ENCODE assay signal across 8 mouse cellular contexts in the genomic region with DNA sequence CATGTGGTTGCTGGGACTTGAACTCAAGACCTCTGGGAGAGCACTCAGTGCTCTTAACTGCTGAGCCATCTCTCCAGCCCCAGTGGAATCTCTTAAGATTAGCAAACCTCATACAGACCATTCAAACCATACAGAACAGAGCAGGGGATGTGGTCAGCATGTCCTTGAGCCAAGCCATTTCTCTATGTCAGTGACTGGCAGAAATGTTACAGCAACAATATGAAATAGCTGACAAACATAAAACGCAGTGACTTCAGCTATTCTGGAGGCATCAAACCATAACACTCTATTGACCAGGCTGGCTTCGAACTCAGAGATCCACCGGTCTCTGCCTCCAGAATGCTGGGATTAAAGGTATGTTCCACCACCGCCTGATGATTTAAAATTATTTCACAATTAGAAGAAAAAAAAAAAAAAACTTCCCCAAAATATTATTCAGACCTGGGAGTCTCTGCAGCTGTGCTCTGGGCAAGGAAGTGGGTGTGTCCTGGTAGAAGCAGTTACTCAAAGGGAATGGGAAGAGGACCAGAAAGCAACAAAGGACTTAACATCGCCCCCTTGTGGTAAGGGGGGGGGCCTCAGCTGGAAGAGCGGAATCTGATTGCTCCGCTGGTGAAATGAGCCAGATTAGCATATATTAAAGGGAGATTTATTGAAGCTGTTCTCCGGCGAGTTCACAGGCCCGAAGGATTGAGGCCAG. TPM values are rescaled to one million over a fixed set of nuclear protein-coding genes. Genes with fewer than 3 reads are reported as not detected.
DNase-seq lines count a peak whose midpoint lies in the region; ATAC-seq and TF ChIP-seq lines count a peak whose summit lies in the region.

No protein-coding gene starts in this region.

- peak overlapping the region; percentile 47 for H3K4me3 ChIP-seq in gastrocnemius, adult 2 months
- no peak overlapping the region for H3K4me3 ChIP-seq in hindbrain, embryonic 16.5 days (ENCODE audit: low read length)

- ATAC-seq in activated CD4-positive, CD25-positive, alpha-beta regulatory T cell, adult 4 months = peak; percentile 77
- ATAC-seq in common myeloid progenitor, adult 5-6 weeks (replicated peaks; ENCODE audit: low read depth, poor library complexity, severe bottlenecking) = peak; percentile 95
- ATAC-seq in hindbrain, embryonic 16.5 days = peak; percentile 82
- peak; percentile 92 for ATAC-seq in megakaryocyte, adult 5-6 weeks (ENCODE audit: poor library complexity, severe bottlenecking)

- H3K27ac ChIP-seq in gastrocnemius, adult 2 months = peak overlapping the region; percentile 40
- no peak overlapping the region for H3K27ac ChIP-seq in hindbrain, embryonic 16.5 days (ENCODE audit: low read depth, low read length)

- peak; percentile 83 for DNase-seq in gastrocnemius, adult 2 months
- peak; percentile 78 to 80 for DNase-seq in left cerebral cortex, adult 18-20 months (ENCODE audit: low spot score in 2 of 2)
- peak; percentile 80 to 82 for DNase-seq in right cerebral cortex, postnatal 10 days (ENCODE audit: low spot score in 2 of 2)
- DNase-seq in urinary bladder, postnatal 36 days (ENCODE audit: low spot score in 2 of 2) = peak; percentile 72 to 84

- no peaks in the 10 kb centered on the region for H3K27me3 ChIP-seq in hindbrain, embryonic 16.5 days (replicated peaks; ENCODE audit: control insufficient read depth, insufficient read depth, low read length)

- intact Hi-C loops in gastrocnemius, adult 2 months (cut with DNase I) = loop anchor here (1.0 kb wide), 1 partner anchor 34 kb away; no protein-coding TSS in a partner anchor

- no peaks in the 10 kb centered on the region for H3K4me1 ChIP-seq in hindbrain, embryonic 16.5 days (ENCODE audit: control insufficient read depth, insufficient read depth, low read depth, low read length)

- WGBS in hindbrain, embryonic 16.5 days = 29% methylated on average over 10 of the region's 10 CpGs

- H3K9ac ChIP-seq in hindbrain, embryonic 16.5 days (ENCODE audit: low read depth, low read length) = no peak overlapping the region

- TF ChIP-seq CTCF in gastrocnemius, adult 2 months (IDR thresholded peaks at IDR 0.05) = peak; percentile 92

- H3K4me2 ChIP-seq in hindbrain, embryonic 16.5 days (ENCODE audit: low read length) = no peak overlapping the region

- no peaks in the 10 kb centered on the region for H3K9me3 ChIP-seq in hindbrain, embryonic 16.5 days (ENCODE audit: control insufficient read depth, low read length)

- no peaks in the 10 kb centered on the region for H3K36me3 ChIP-seq in hindbrain, embryonic 16.5 days (ENCODE audit: control insufficient read depth, insufficient read depth, low read length)

RNA-seq across cellular contexts. Expression of gene Rab11fip5, which starts 5.9 kb away (rescaled TPM):
- polyA plus RNA-seq in activated CD4-positive, CD25-positive, alpha-beta regulatory T cell, adult 4 months (2017; shearing (Covaris generic)) = under 1 TPM; 0.15 to 0.29 TPM
- total RNA-seq in common myeloid progenitor, adult 5-6 weeks (2017) = 5.9 and 6.3 TPM in 2 replicates
- total RNA-seq in gastrocnemius, adult 2 months (2021) = 10 to 100 TPM; 24.2 to 28.2 TPM
- polyA plus RNA-seq in hindbrain, embryonic 16.5 days (2015; fragmentation: Nextera tagmentation; extraction: Ambion mirVana) = 24.3 and 28.6 TPM in 2 replicates
- total RNA-seq in left cerebral cortex, adult 18-20 months (2021) = 10 to 100 TPM; 81.7 to 82.1 TPM
- 5.2 and 6.9 TPM in 2 replicates for total RNA-seq in megakaryocyte, adult 5-6 weeks (2015)
- total RNA-seq in megakaryocyte, adult 5-6 weeks (2017) = 5.8 and 6.3 TPM in 2 replicates

RNA-seq across cellular contexts. Expression of gene Noto, which starts 43.3 kb away (rescaled TPM):
- not detected for polyA plus RNA-seq in activated CD4-positive, CD25-positive, alpha-beta regulatory T cell, adult 4 months (2017; shearing (Covaris generic))
- total RNA-seq in common myeloid progenitor, adult 5-6 weeks (2017) = not detected in 2 replicates
- not detected for total RNA-seq in gastrocnemius, adult 2 months (2021)
- polyA plus RNA-seq in hindbrain, embryonic 16.5 days (2015; fragmentation: Nextera tagmentation; extraction: Ambion mirVana) = not detected in 2 replicates
- total RNA-seq in left cerebral cortex, adult 18-20 months (2021) = not detected
- total RNA-seq in megakaryocyte, adult 5-6 weeks (2015) = not detected in 2 replicates
- not detected in 2 replicates for total RNA-seq in megakaryocyte, adult 5-6 weeks (2017)

RNA-seq across cellular contexts. Expression of gene Sfxn5, which starts 47.1 kb away (rescaled TPM):
- 1 to 10 TPM; 1.5 to 1.8 TPM for polyA plus RNA-seq in activated CD4-positive, CD25-positive, alpha-beta regulatory T cell, adult 4 months (2017; shearing (Covaris generic))
- total RNA-seq in common myeloid progenitor, adult 5-6 weeks (2017) = 2.0 and 3.2 TPM in 2 replicates
- 1 to 10 TPM; 5.9 to 7.3 TPM for total RNA-seq in gastrocnemius, adult 2 months (2021)
- polyA plus RNA-seq in hindbrain, embryonic 16.5 days (2015; fragmentation: Nextera tagmentation; extraction: Ambion mirVana) = 49.1 and 61.3 TPM in 2 replicates
- total RNA-seq in left cerebral cortex, adult 18-20 months (2021) = 100 to 1,000 TPM; 163 to 164 TPM
- 6.5 and 8.4 TPM in 2 replicates for total RNA-seq in megakaryocyte, adult 5-6 weeks (2015)
- total RNA-seq in megakaryocyte, adult 5-6 weeks (2017) = 8.4 and 13.4 TPM in 2 replicates

RNA-seq across cellular contexts. Expression of gene Smyd5, which starts 51.4 kb away (rescaled TPM):
- polyA plus RNA-seq in activated CD4-positive, CD25-positive, alpha-beta regulatory T cell, adult 4 months (2017; shearing (Covaris generic)) = 10 to 100 TPM; 21.2 to 27.0 TPM
- total RNA-seq in common myeloid progenitor, adult 5-6 weeks (2017) = 46.2 and 47.0 TPM in 2 replicates
- 1 to 10 TPM; 8.6 TPM for total RNA-seq in gastrocnemius, adult 2 months (2021)
- 81.4 and 82.8 TPM in 2 replicates for polyA plus RNA-seq in hindbrain, embryonic 16.5 days (2015; fragmentation: Nextera tagmentation; extraction: Ambion mirVana)
- 10 to 100 TPM; 54.8 to 55.3 TPM for total RNA-seq in left cerebral cortex, adult 18-20 months (2021)
- total RNA-seq in megakaryocyte, adult 5-6 weeks (2015) = 7.2 and 8.3 TPM in 2 replicates
- total RNA-seq in megakaryocyte, adult 5-6 weeks (2017) = 10.0 and 11.2 TPM in 2 replicates

Comparison
In these comparisons a context has a peak if more than half of its experiments do, and no peak if none do; other contexts are left out.
1. RNA of gene Sfxn5, which starts 47.1 kb away (total RNA-seq): 163 to 164 TPM in left cerebral cortex, adult 18-20 months; 6.5 to 13.4 TPM in megakaryocyte, adult 5-6 weeks, 5.9 to 7.3 TPM in gastrocnemius, adult 2 months and 2.0 to 3.2 TPM in common myeloid progenitor, adult 5-6 weeks; every median in the first group is over 10 times any median in the second.
2. Peak in every context shown above with its lines, with median percentiles within 50 percentile points of each other: ATAC-seq and DNase-seq.